Mouse (Mus musculus) brain, embryonic 14.5 days (tissue): Measurements from ENCODE around the gene Rab11fip3.

Source experiments
- CTCF ChIP-seq: fragments of 200-500 bp; IDR thresholded peaks from 2 replicates; pipeline ENCODE4 v1.5.1; 2012; ENCODE audit warnings: inconsistent platforms, mild to moderate bottlenecking, moderate library complexity, borderline replicate concordance; ENCODE audit not compliant: insufficient read depth, insufficient read length; ENCODE audit errors: extremely low read depth
- POLR2A ChIP-seq: fragments of 200-500 bp; IDR thresholded peaks from 2 replicates; pipeline ENCODE4 v1.6.1; 2012; ENCODE audit warnings: mild to moderate bottlenecking, inconsistent platforms, borderline replicate concordance; ENCODE audit not compliant: poor library complexity, insufficient read depth, insufficient read length, severe bottlenecking; ENCODE audit errors: extremely low read depth

- TF ChIP-seq CTCF (no peak), POLR2A (no peak)
Observed at GRCm38 (mm10) chr17:26028261-26028660, 41.1 kb downstream of the Rab11fip3 start.
